Comparison of ENCODE assay signal across 20 mouse cellular contexts in the genomic region with DNA sequence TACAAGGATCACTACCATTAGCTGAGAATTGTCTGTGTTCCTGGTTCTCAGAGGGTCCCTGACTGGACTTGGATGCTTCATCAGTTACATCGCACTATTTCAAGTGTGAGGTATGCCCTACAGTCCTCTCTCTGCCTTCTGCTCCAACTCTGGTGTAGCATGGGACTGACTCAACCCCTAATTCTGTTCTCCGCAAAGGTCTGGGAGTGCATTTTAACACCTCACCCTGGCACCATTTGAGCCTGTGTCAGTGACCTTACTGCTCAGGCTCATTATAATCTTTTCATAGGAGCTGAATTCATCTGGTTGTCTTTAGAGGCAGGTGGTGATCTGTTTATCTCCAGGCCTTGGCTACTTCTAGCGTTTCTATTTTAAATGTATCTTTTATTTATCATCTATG.
DNase-seq lines count a peak whose midpoint lies in the region; ATAC-seq and TF ChIP-seq lines count a peak whose summit lies in the region.
"Had no signal": no experiment of that assay in that cellular context is flagged by ENCODE, and none has a peak within 500 bp of the region (broad histone marks: within the 10 kb centered on the region; RNA-seq: fewer than 3 reads in every experiment).

No protein-coding gene starts in this region.

- peak overlapping the region; percentile 58 for H3K27ac ChIP-seq in gastrocnemius, adult 2 months
- H3K27ac ChIP-seq in heart, embryonic 13.5 days (replicated peaks), result peak overlapping the region; percentile 66
- peak overlapping the region; percentile 24; the same call in 1 of the 2 replicates for H3K27ac ChIP-seq in heart, postnatal 0 days (ENCODE audit: low read depth)
- no peak overlapping the region for H3K27ac ChIP-seq in heart, embryonic 11.5 days (ENCODE audit: low read depth, low read length)
- H3K27ac ChIP-seq: embryonic facial prominence, embryonic 12.5 days; forebrain, embryonic 15.5 days; hindbrain, embryonic 13.5 days; hindbrain, postnatal 0 days had no signal

- no peaks in the 10 kb centered on the region for H3K9me3 ChIP-seq in heart, embryonic 13.5 days
- H3K9me3 ChIP-seq in heart, postnatal 0 days (replicated peaks; ENCODE audit: control insufficient read depth, low read length), result no peaks in the 10 kb centered on the region
- no peaks in the 10 kb centered on the region for H3K9me3 ChIP-seq in heart, embryonic 11.5 days (replicated peaks; ENCODE audit: control insufficient read depth, low read length)
- H3K9me3 ChIP-seq: embryonic facial prominence, embryonic 12.5 days; forebrain, embryonic 15.5 days; hindbrain, embryonic 13.5 days had no signal

- 40% methylated on average over 3 of the region's 3 CpGs for WGBS in heart, embryonic 13.5 days
- 34% methylated on average over 3 of the region's 3 CpGs for WGBS in heart, postnatal 0 days
- WGBS in heart, embryonic 11.5 days (ENCODE audit: insufficient replicate concordance), result 66% methylated on average over 3 of the region's 3 CpGs

- H3K4me3 ChIP-seq in gastrocnemius, adult 2 months, result no peak overlapping the region
- no peak overlapping the region for H3K4me3 ChIP-seq in heart, embryonic 13.5 days
- H3K4me3 ChIP-seq in heart, postnatal 0 days (ENCODE audit: low read depth, low read length), result no peak overlapping the region
- H3K4me3 ChIP-seq in heart, embryonic 11.5 days (ENCODE audit: low read depth, low read length), result no peak overlapping the region
- H3K4me3 ChIP-seq: embryonic facial prominence, embryonic 12.5 days; forebrain, embryonic 15.5 days; hindbrain, embryonic 13.5 days had no signal

- no peak for ATAC-seq in heart, embryonic 13.5 days (ENCODE audit: extremely low read depth, insufficient number of reproducible peaks, low FRiP score, low TSS enrichment)
- ATAC-seq in heart, postnatal 0 days (ENCODE audit: insufficient read depth, low read depth), result peak; percentile 64
- ATAC-seq in heart, embryonic 11.5 days (replicated peaks; ENCODE audit: insufficient number of reproducible peaks, low FRiP score, low TSS enrichment), result no peak
- ATAC-seq: CD4-positive, CD25-positive, alpha-beta regulatory T cell, adult 4 months; forebrain, embryonic 15.5 days; hindbrain, postnatal 0 days had no signal

- no peak overlapping the region for H3K9ac ChIP-seq in heart, embryonic 13.5 days
- no peak overlapping the region for H3K9ac ChIP-seq in heart, postnatal 0 days (replicated peaks; ENCODE audit: low read depth, low read length)
- H3K9ac ChIP-seq in heart, embryonic 11.5 days (ENCODE audit: low read depth, low read length), result no peak overlapping the region
- H3K9ac ChIP-seq: embryonic facial prominence, embryonic 12.5 days; forebrain, embryonic 15.5 days; hindbrain, embryonic 13.5 days had no signal

- H3K36me3 ChIP-seq in heart, embryonic 13.5 days, result no peaks in the 10 kb centered on the region
- H3K36me3 ChIP-seq in heart, postnatal 0 days (replicated peaks; ENCODE audit: control insufficient read depth, insufficient read depth, low read length), result no peaks in the 10 kb centered on the region
- H3K36me3 ChIP-seq in heart, embryonic 11.5 days (ENCODE audit: control insufficient read depth, insufficient read depth, low read length), result no peaks in the 10 kb centered on the region; the same call in 1 of the 2 replicates
- H3K36me3 ChIP-seq: embryonic facial prominence, embryonic 12.5 days; forebrain, embryonic 15.5 days; G1E; hindbrain, embryonic 13.5 days had no signal

- DNase-seq in gastrocnemius, adult 2 months, result no peak
- no peak for DNase-seq in gastrocnemius, postnatal 25 days
- DNase-seq in heart, postnatal 36 days, result no peak
- no peak for DNase-seq in heart, postnatal 0 days (ENCODE audit: low spot score)
- peak; percentile 28 for DNase-seq in MN1 (ENCODE audit: low spot score)
- DNase-seq: adrenal gland, postnatal 10 days; B cell, adult 2 months; cerebellum, adult 11 months; cerebellum, adult 8-10 months; cerebellum, postnatal 14 days; gastrocnemius, postnatal 10 days; kidney, adult 11 months had no signal

- no peak for TF ChIP-seq EP300 in heart, postnatal 0 days (IDR thresholded peaks at IDR 0.05; ENCODE audit: low read depth)

- no peak overlapping the region for H3K4me2 ChIP-seq in heart, embryonic 13.5 days
- no peak overlapping the region for H3K4me2 ChIP-seq in heart, postnatal 0 days (ENCODE audit: low read depth, low read length)
- no peak overlapping the region for H3K4me2 ChIP-seq in heart, embryonic 11.5 days
- H3K4me2 ChIP-seq: embryonic facial prominence, embryonic 12.5 days; forebrain, embryonic 15.5 days; hindbrain, embryonic 13.5 days had no signal

- H3K27me3 ChIP-seq in heart, embryonic 13.5 days (replicated peaks), result no peaks in the 10 kb centered on the region
- no peaks in the 10 kb centered on the region for H3K27me3 ChIP-seq in heart, postnatal 0 days (ENCODE audit: control insufficient read depth, insufficient read depth, low read length)
- H3K27me3 ChIP-seq in heart, embryonic 11.5 days (ENCODE audit: control insufficient read depth, insufficient read depth, low read length), result no peaks in the 10 kb centered on the region
- H3K27me3 ChIP-seq: embryonic facial prominence, embryonic 12.5 days; forebrain, embryonic 15.5 days; hindbrain, embryonic 13.5 days had no signal

- H3K4me1 ChIP-seq in heart, embryonic 13.5 days, result peaks cover 63% of the 10 kb centered on the region
- peaks cover 36% of the 10 kb centered on the region for H3K4me1 ChIP-seq in heart, postnatal 0 days (ENCODE audit: control insufficient read depth, insufficient read depth)
- H3K4me1 ChIP-seq in heart, embryonic 11.5 days (ENCODE audit: control insufficient read depth, insufficient read depth, low read length), result 0 out of 2 replicates have a peak, but pooled peaks cover 6% of the 10 kb centered on the region
- H3K4me1 ChIP-seq: forebrain, embryonic 15.5 days had no signal

- TF ChIP-seq CTCF in gastrocnemius, adult 2 months (IDR thresholded peaks at IDR 0.05), result no peak
- TF ChIP-seq CTCF in heart, postnatal 0 days (IDR thresholded peaks at IDR 0.05; ENCODE audit: low read depth), result no peak

- intact Hi-C loops in gastrocnemius, adult 2 months (cut with DNase I), result no loop called here
- intact Hi-C loops in heart, postnatal 36 days (cut with DNase I), result no loop called here
